Mouse (Mus musculus) cerebellum, postnatal 4 days (tissue): ENCODE data around the gene Lemd1.
A peak's percentile ranks its signal among the peaks of the same experiment; 100 is the strongest.

Experiments used
- DNase-seq, 2 experiments: peaks; one replicate each; pipeline ENCODE4 v3.0.0; 2022; ENCODE audit warnings: low spot score in 2 of 2, mixed read lengths in 1 of 2

The Lemd1 gene

GRCm38 (mm10) chr1:132200562-132201510 lies 9.6 kb downstream of the Lemd1 start:
- DNase-seq, result peak; percentile 58 to 87

GRCm38 (mm10) chr1:132201511-132201860 lies 10.3 kb downstream of the Lemd1 start:
- DNase-seq, result no peak

GRCm38 (mm10) chr1:132201936-132202335 lies 10.7 kb downstream of the Lemd1 start:
- no peak for DNase-seq

GRCm38 (mm10) chr1:132202771-132203170 lies 11.5 kb downstream of the Lemd1 start:
- no peak for DNase-seq

GRCm38 (mm10) chr1:132205958-132206357 lies 14.7 kb downstream of the Lemd1 start:
- no peak for DNase-seq

- DNase-seq, result no peak
Measured at GRCm38 (mm10) chr1:132206828-132207227, 15.6 kb downstream of the Lemd1 start.

GRCm38 (mm10) chr1:132208154-132208553 lies 16.9 kb downstream of the Lemd1 start:
- DNase-seq, result peak in 1 of 2 experiments; percentile 38

GRCm38 (mm10) chr1:132209400-132209799 lies 18.2 kb downstream of the Lemd1 start:
- DNase-seq, result no peak

GRCm38 (mm10) chr1:132210922-132211321 lies 19.7 kb downstream of the Lemd1 start:
- no peak for DNase-seq

GRCm38 (mm10) chr1:132211672-132212071 lies 20.4 kb downstream of the Lemd1 start:
- no peak for DNase-seq

GRCm38 (mm10) chr1:132212218-132212617 lies 21.0 kb downstream of the Lemd1 start:
- peak; percentile 53 to 64 for DNase-seq

- DNase-seq, result no peak
Measured at GRCm38 (mm10) chr1:132213076-132213475, 21.8 kb downstream of the Lemd1 start.

GRCm38 (mm10) chr1:132216276-132216675 lies 25.0 kb downstream of the Lemd1 start:
- DNase-seq, result no peak

GRCm38 (mm10) chr1:132221627-132222026 lies 30.4 kb downstream of the Lemd1 start:
- DNase-seq, result no peak

- no peak for DNase-seq
Measured at GRCm38 (mm10) chr1:132222166-132222565, 30.9 kb downstream of the Lemd1 start.

- no peak for DNase-seq
Measured at GRCm38 (mm10) chr1:132226297-132227080, 35.3 kb downstream of the Lemd1 start.

GRCm38 (mm10) chr1:132229667-132230066 lies 38.4 kb downstream of the Lemd1 start, which contains the start of gene Gm10188:
Gene Gm10188, minus strand, starts transcription at chr1:132229767.
- no peak for DNase-seq

GRCm38 (mm10) chr1:132231470-132232274 lies 40.4 kb downstream of the Lemd1 start:
- DNase-seq, result no peak

- peak in 1 of 2 experiments; percentile 44 for DNase-seq
Measured at GRCm38 (mm10) chr1:132233566-132233965, 42.3 kb downstream of the Lemd1 start.

- DNase-seq, result no peak
Measured at GRCm38 (mm10) chr1:132234757-132235273, 43.6 kb downstream of the Lemd1 start.

- DNase-seq, result peak; percentile 41 to 77
Measured at GRCm38 (mm10) chr1:132237585-132238159, 46.4 kb downstream of the Lemd1 start.
